Mouse (Mus musculus) liver, embryonic 13.5 days (tissue): ENCODE results near the gene Med4. TPM values are rescaled to one million over a fixed set of nuclear protein-coding genes. Genes with fewer than 3 reads are reported as not detected.
A peak's percentile ranks its signal among the peaks of the same experiment; 100 is the strongest.

Source experiments
- ATAC-seq: fragments of 200-750 bp; cut with Nextera tagmentation; 2 replicates; pipeline ENCODE4 v1.8.0; 2017; ENCODE audit warnings: low read depth, mild to moderate bottlenecking, moderate number of reproducible peaks, moderate library complexity
- DNase-seq: peaks from one replicate; pipeline ENCODE4 v3.0.0; 2022
- H3K27ac ChIP-seq: fragments of 300-500 bp; sonication (generic); 2 replicates; pipeline ENCODE4 v1.5.1; 2015; ENCODE audit warnings: moderate library complexity, mild to moderate bottlenecking, inconsistent platforms
- H3K27me3 ChIP-seq: fragments of 300-500 bp; sonication (generic); 2 replicates; pipeline ENCODE4 v1.6.1; 2015; ENCODE audit warnings: mild to moderate bottlenecking, inconsistent platforms
- H3K36me3 ChIP-seq: fragments of 300-500 bp; sonication (generic); 2 replicates; pipeline ENCODE4 v1.6.1; 2015; ENCODE audit warnings: mild to moderate bottlenecking, inconsistent platforms
- H3K4me1 ChIP-seq: fragments of 300-500 bp; sonication (generic); replicated peaks from 2 replicates; pipeline ENCODE4 v1.6.1; 2015; ENCODE audit warnings: inconsistent platforms
- H3K4me2 ChIP-seq: fragments of 300-500 bp; sonication (generic); 2 replicates; pipeline ENCODE4 v1.6.1; 2015; ENCODE audit warnings: inconsistent platforms, mild to moderate bottlenecking, moderate library complexity
- H3K4me3 ChIP-seq: fragments of 300-500 bp; sonication (generic); replicated peaks from 2 replicates; pipeline ENCODE4 v1.5.1; 2015; ENCODE audit warnings: mild to moderate bottlenecking, inconsistent platforms
- H3K9ac ChIP-seq: fragments of 300-500 bp; sonication (generic); 2 replicates; pipeline ENCODE4 v1.6.1; 2015; ENCODE audit warnings: mild to moderate bottlenecking, inconsistent platforms
- H3K9me3 ChIP-seq: fragments of 300-500 bp; sonication (generic); replicated peaks from 2 replicates; pipeline ENCODE4 v1.6.1; 2016; ENCODE audit warnings: inconsistent platforms
- WGBS: fragments of 180-500 bp; shearing (Covaris S2); methylation state at CpG from one replicate; pipeline ENCODE4 v1.1.7; 2015; ENCODE audit not compliant: insufficient replicate concordance; 5-methylcytosine and 5-hydroxymethylcytosine counted together
- polyA plus RNA-seq: library from polyadenylated mRNA; unstranded; fragments of >200 nt; fragmentation: Nextera tagmentation; extraction: Ambion mirVana; gene quantifications from 2 replicates; pipeline ENCODE4 v1.2.1, GENCODE M21; 2015

The Med4 gene
- polyA plus RNA-seq, 1 experiment from 2014 or later = 38.8 TPM

DNA sequence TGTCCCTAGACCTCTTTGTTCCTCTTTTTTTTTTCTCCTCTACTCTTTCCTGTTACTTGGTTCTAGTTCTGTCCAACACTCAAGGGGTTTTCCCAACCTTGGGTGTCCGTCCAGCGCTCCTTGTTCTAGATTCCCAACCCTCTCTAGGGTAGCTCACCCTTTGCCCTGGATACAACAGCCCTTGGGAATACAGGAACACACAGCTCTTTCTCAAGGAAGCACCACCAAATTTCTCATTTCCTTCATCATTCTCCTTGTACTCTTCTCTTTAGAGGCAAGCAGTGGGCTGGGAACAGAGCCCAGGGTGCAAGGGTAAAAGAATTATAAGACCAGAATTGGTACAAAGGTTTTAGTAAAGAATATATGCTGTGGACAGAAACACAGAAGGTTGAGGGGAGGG, 25.8 kb downstream of the Med4 start:
- no peaks in the 10 kb centered on the region for H3K9me3 ChIP-seq
- H3K4me3 ChIP-seq = no peak overlapping the region
- H3K36me3 ChIP-seq = no peaks in the 10 kb centered on the region
- DNase-seq = no peak
- H3K27me3 ChIP-seq = no peaks in the 10 kb centered on the region
- H3K9ac ChIP-seq = no peak overlapping the region
- H3K4me2 ChIP-seq = no peak overlapping the region
- WGBS = 70% methylated on average over 2 of the region's 2 CpGs
- no peak overlapping the region for H3K27ac ChIP-seq
- ATAC-seq = no peak
- no peaks in the 10 kb centered on the region for H3K4me1 ChIP-seq

DNA sequence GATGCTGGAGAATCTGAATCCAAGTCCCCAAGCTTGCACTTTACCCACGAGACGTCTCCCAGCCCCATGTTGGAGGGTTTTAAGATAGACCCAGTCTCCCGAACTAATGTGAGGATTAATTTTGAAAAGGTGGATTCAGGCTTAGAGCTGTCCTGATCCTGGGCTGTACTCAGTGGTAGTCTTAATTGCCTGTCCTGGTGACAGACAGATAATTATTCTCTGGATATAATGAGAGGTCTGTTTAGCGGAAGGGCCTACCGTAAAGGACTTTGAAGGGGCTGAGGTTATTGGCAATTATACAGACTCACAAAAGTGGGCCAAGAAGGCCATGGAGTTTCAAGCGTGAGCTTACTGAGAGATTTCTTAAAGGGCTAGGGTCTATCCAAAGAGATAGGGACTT, 34.0 kb downstream of the Med4 start:
- ATAC-seq (no peak), DNase-seq (no peak)
- 62% methylated on average over 6 of the region's 6 CpGs for whole genome bisulfite sequencing
- H3K4me2 ChIP-seq = no peak overlapping the region
- no peaks in the 10 kb centered on the region for H3K4me1 ChIP-seq
- no peak overlapping the region for H3K9ac ChIP-seq
- no peaks in the 10 kb centered on the region for H3K36me3 ChIP-seq
- H3K27ac ChIP-seq = no peak overlapping the region
- no peaks in the 10 kb centered on the region for H3K9me3 ChIP-seq
- H3K27me3 ChIP-seq = no peaks in the 10 kb centered on the region
- H3K4me3 ChIP-seq = no peak overlapping the region

DNA sequence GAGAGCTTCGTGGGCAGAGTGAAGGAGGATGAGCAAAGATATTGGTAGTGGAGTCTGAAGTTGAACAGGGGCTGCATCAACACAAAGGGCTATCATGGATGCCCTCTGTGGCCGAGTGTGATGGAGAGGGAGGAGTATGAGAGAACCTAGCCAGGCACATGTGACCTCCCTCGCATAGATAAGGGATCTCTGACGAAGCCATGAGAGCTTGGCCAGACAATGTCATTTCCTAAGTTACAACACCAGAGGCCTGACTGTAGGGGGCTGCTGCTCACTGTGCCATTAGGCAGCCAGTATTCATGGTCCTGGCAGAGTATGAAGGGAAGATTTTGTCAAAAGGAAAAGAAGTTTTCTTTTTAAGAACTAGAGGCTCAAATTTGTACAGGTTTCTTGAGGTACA, 37.2 kb downstream of the Med4 start:
- WGBS = 27% methylated on average over 4 of the region's 4 CpGs
- no peak for ATAC-seq
- no peaks in the 10 kb centered on the region for H3K9me3 ChIP-seq
- peaks cover under 1% of the 10 kb centered on the region; the same call in 1 of the 2 replicates for H3K4me1 ChIP-seq
- H3K9ac ChIP-seq = no peak overlapping the region
- H3K27me3 ChIP-seq = no peaks in the 10 kb centered on the region
- H3K4me3 ChIP-seq = no peak overlapping the region
- H3K36me3 ChIP-seq = no peaks in the 10 kb centered on the region
- no peak for DNase-seq
- H3K27ac ChIP-seq = no peak overlapping the region
- no peak overlapping the region for H3K4me2 ChIP-seq

DNA sequence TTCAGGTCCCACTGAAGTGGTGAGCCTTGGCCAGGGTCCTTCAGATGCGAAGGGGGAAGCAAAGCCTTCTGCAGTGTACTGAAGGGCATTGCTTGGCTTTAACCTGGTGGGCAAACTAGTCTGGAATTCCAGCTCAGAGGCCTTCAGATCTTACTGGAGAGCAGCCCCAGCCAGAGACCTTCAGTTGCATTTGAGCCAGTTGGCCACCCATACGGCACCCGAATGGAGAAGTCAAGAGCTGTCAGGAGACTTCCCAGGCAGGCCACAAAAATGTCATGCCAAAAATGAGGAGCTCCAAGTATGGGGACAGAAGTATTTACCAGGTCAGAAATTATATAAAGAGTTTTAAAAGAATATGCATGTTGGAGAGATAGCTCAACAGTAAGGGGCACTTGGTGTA, 38.2 kb downstream of the Med4 start, which contains the start of gene Nudt15:
TSS of gene Nudt15 (minus strand) at position 192 of the 400 bp plus-strand sequence.
- ATAC-seq = no peak
- no peak within 1 kb of the TSS for H3K4me2 ChIP-seq
- no peak within 1 kb of the TSS for H3K4me3 ChIP-seq
- 73% methylated on average over 3 of the region's 3 CpGs for WGBS
- H3K36me3 ChIP-seq = no peaks in the 10 kb centered on the region
- no peak for DNase-seq
- H3K9me3 ChIP-seq = no peaks in the 10 kb centered on the region
- no peak within 1 kb of the TSS for H3K9ac ChIP-seq
- peaks cover 7% of the 10 kb centered on the region for H3K4me1 ChIP-seq
- no peaks in the 10 kb centered on the region for H3K27me3 ChIP-seq
- no peak within 1 kb of the TSS for H3K27ac ChIP-seq

DNA sequence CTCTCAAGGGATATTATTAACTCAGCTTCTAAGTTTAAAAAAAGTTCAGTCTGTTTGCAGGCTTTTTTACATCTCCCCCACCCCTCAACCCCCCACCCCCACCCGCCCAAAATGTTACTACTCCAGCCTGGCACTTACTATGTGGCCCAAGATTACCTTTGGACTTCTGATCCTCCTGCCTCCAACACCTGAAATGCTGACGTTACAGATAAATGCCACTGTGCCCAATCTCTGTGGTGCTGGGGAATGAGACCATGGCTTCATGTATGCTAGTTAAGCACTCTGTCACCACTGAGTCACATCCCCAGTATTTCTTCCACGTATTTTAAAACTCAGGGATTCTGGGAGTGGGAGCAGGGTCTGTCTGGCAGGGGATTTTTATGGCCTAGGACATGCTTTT, 40.5 kb downstream of the Med4 start:
- 49% methylated on average over 3 of the region's 3 CpGs for WGBS
- ATAC-seq (no peak), DNase-seq (no peak)
- no peaks in the 10 kb centered on the region for H3K9me3 ChIP-seq
- no peak overlapping the region for H3K4me3 ChIP-seq
- H3K9ac ChIP-seq = no peak overlapping the region
- peaks cover 26% of the 10 kb centered on the region for H3K4me1 ChIP-seq
- no peak overlapping the region for H3K27ac ChIP-seq
- H3K4me2 ChIP-seq = no peak overlapping the region
- H3K27me3 ChIP-seq = no peaks in the 10 kb centered on the region
- peaks cover under 1% of the 10 kb centered on the region; the same call in 1 of the 2 replicates for H3K36me3 ChIP-seq

DNA sequence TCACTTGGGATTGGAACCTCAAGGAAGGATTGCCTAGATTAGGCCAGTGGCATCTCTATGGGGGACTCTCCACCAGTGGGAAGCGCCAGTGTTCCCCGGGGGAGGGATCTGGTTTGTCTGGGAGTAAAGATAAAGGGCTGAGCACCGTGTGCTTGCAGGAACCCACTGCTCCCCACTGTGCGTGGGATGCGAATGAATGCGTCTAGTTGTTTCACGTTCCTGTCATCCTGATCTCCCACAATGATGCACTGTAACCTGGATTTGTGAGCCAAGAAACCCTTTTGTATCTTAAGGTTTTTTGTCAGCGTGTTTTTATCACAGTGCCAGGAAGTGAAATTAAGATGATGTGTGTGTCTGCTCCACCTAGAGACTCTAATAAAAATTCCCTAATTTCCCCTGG, 40.9 kb downstream of the Med4 start:
- Histone ChIP-seq H3K9me3 (no peaks in the 10 kb centered on the region), H3K27me3 (no peaks in the 10 kb centered on the region)
- ATAC-seq = no peak

DNA sequence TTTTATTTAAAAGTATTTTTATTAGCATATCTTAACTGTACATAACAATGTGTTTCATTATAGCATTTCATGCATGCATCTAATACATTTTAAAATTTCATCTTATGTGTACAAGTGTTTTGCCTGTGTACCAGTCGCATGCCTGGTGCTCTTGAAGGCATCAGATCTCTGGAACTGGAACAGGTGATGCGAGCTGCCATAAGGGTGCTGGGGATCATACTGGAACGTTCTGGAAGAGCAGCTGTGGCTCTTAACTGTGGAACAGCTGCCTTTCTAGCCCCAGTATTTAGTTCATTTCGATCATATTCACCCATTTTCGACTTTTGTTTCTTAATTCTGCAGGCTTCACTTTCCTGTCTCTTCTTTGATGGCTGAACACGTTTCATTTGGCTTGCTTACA, 41.3 kb downstream of the Med4 start:
- H3K27ac ChIP-seq = no peak overlapping the region
- peaks cover 26% of the 10 kb centered on the region for H3K4me1 ChIP-seq
- H3K9me3 ChIP-seq = no peaks in the 10 kb centered on the region
- no peak overlapping the region for H3K4me2 ChIP-seq
- no peaks in the 10 kb centered on the region for H3K27me3 ChIP-seq
- no peak overlapping the region for H3K4me3 ChIP-seq
- peaks cover 7% of the 10 kb centered on the region for H3K36me3 ChIP-seq
- H3K9ac ChIP-seq = no peak overlapping the region
- DNase-seq = no peak
- WGBS = 68% methylated on average over 6 of the region's 6 CpGs
- no peak for ATAC-seq

More for the DNA sequence above, 40.9 kb downstream of the Med4 start:
- no peak overlapping the region for H3K27ac ChIP-seq
- H3K36me3 ChIP-seq = peaks cover 5% of the 10 kb centered on the region; the same call in 1 of the 2 replicates
- H3K9ac ChIP-seq = no peak overlapping the region
- H3K4me2 ChIP-seq = no peak overlapping the region
- 46% methylated on average over 8 of the region's 8 CpGs for WGBS
- no peak overlapping the region for H3K4me3 ChIP-seq
- H3K4me1 ChIP-seq = peaks cover 26% of the 10 kb centered on the region
- DNase-seq = no peak

DNA sequence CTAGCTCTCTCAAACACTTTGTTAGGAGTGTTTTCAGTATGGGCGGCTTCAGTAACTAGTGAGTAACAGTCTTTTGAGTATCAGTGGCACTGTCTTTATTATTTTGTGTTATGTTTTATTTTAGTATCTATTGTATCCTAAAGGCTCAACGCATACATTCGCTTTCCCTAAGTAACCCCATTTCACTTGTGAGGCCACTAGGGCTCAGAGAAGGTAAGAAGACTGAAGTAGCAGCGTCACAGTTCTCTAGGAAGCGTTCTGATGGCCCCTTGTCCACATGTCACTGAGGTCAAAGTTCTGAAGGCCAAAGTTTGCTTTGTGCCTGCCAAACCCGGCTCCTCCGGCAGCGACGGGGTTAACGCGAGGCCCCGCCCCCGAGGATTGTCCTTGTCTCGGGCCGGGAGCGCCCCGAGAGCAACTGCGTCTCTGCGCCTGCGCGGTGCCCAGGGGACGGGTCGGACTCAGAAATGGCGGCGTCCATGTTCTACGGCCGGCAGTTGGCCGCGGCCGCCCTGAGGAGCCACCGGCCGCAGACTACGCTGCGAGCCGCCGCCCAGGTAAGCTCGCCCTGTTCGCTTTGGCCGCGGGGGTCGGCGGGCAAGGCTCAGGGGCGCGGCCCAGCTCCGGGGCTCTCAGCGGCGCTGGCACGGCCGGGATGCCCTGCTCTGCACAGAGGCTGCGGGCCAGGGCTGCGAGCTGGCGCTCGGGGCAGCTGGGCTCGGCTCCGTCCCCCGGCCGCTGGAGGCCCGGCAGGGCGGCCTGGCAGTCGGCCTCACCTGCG, 42.7 kb downstream of the Med4 start:
- no peaks in the 10 kb centered on the region for H3K27me3 ChIP-seq
- WGBS = 4% methylated on average over 61 of the region's 61 CpGs
- H3K4me3 ChIP-seq = peak overlapping the region; percentile 99
- peaks cover 9% of the 10 kb centered on the region for H3K36me3 ChIP-seq
- H3K9ac ChIP-seq = peak overlapping the region; percentile 96
- peak overlapping the region; percentile 84 for H3K4me2 ChIP-seq
- peak overlapping the region; percentile 67 for H3K27ac ChIP-seq
- H3K9me3 ChIP-seq = no peaks in the 10 kb centered on the region
- ATAC-seq = peak; percentile 96
- H3K4me1 ChIP-seq = peaks cover 26% of the 10 kb centered on the region
- peak; percentile 90 for DNase-seq

DNA sequence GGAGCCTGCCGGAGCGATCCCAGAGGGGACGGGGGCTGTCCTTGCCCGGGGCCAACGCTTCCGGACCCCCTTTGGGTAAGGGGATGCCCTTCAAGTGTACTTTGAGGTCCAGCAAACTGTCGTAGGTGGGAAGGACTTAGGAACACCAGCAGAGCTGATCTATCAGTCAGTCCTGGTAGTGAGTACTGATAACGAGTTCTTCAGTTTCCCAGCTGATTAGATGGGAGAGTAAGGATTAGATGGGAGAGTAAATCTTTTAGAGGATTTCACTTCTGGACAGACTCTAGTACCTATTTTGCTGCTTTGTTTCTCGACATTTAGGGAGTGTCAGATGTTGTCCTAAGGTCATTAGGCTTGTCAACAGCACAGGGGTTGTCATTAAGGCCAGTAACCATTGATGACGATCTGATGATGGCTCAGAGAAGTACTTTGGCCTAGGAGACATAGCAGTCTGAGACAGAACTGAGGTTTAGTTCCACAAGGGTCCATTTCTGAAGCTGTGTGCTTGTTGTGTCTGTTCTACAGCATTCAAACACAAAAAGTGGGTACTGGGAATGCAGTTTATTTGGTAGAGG, 43.4 kb downstream of the Med4 start:
- H3K4me3 ChIP-seq = peak overlapping the region; percentile 99
- 1% methylated on average over 10 of the region's 10 CpGs for WGBS
- DNase-seq (no peak), ATAC-seq (peak; percentile 57)
- H3K36me3 ChIP-seq = peaks cover 9% of the 10 kb centered on the region
- no peaks in the 10 kb centered on the region for H3K9me3 ChIP-seq
- H3K9ac ChIP-seq = peak overlapping the region; percentile 96
- H3K4me2 ChIP-seq = peak overlapping the region; percentile 84
- no peaks in the 10 kb centered on the region for H3K27me3 ChIP-seq
- H3K4me1 ChIP-seq = peaks cover 27% of the 10 kb centered on the region
- H3K27ac ChIP-seq = peak overlapping the region; percentile 67

Other genes with a start within 250 kb of the Med4 start
- gene Rb1, start 184.2 kb upstream of the Med4 start, polyA plus RNA-seq = 16.6 and 18.5 TPM in 2 replicates
- gene Itm2b, start 124.7 kb upstream of the Med4 start, polyA plus RNA-seq = 405 and 461 TPM in 2 replicates
- gene Sucla2, start 15.3 kb downstream of the Med4 start, polyA plus RNA-seq = 60.6 and 75.1 TPM in 2 replicates
- gene Nudt15, start 38.2 kb downstream of the Med4 start, polyA plus RNA-seq = 4.2 and 5.1 TPM in 2 replicates
- gene Gm21750, start 151.2 kb downstream of the Med4 start, polyA plus RNA-seq = not detected in 2 replicates